Mouse (Mus musculus): ENCODE measurements around the gene Ccdc153.

The Ccdc153 gene

GRCm38 (mm10) chr9:44240399-44240798 lies at the start of gene Ccdc153:
Gene Ccdc153 (plus strand): TSS chr9:44240676.
- DNase-seq (ENCODE audit: low read depth in 2 of 2, low spot score in 2 of 2), result no peak

DNA sequence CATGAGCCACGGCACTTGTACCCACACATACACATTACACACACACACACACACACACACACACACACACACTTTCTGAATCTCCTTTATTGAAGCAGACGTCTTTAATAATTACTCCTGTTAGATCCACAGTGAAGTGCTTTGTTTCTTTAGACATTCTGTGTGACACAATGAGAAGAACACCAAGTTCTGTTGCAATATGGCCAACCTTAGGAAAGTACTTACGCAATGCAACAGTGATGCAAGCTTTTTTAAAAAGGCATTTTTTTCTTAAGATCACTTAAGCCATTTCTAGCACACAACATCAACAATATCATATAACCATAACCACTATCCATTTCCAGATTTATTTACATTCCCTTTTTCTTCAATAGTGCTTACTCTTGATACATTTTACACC lies 49.3 kb upstream of the Ccdc153 start:
- no peak for DNase-seq (ENCODE audit: low read depth in 2 of 2, low spot score in 2 of 2)

DNA sequence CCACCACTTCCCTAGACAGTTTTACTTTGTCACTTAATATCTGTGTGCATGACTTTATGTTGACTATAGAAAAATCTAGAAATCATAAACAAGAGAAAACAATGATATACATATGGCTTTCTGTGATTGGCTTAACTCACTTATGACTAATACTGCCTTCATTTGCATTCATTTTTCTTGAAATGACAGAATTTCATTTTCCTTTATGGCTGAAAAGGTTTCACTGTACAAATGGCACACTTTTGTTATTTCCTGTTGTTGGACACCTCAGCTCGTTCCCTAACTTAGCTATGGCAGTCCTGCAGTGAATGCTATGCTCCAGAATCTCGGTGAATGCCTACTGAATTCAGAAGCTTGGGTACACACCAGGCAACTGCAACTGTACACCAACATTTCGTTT lies 48.2 kb upstream of the Ccdc153 start:
- no peak for DNase-seq (ENCODE audit: low read depth in 2 of 2, low spot score in 2 of 2)

DNA sequence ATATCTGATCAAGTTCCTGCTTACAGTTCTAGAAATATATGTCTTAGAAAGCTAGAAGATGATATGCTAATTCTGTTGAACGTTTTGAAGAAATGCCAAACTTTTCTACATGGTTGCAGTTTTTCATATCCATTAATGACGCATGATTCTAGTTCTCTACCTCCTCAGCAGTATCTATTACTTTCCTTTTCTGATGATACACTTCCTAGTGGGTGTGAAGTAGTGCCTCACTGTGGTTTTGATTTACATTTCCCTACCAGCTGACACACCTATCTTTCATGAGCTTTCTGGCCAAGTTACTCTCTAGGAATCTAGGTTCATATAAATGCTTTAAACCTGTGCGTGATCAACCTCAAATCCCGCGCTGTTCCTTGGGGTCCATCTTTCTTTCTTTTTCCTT lies 47.7 kb upstream of the Ccdc153 start:
- DNase-seq (ENCODE audit: low read depth in 2 of 2, low spot score in 2 of 2), result no peak

- DNase-seq (ENCODE audit: low read depth in 2 of 2, low spot score in 2 of 2), result no peak
These were observed 46.5 kb upstream of the Ccdc153 start for GRCm38 (mm10) chr9:44194000-44194399.

GRCm38 (mm10) chr9:44196354-44196753 lies 44.1 kb upstream of the Ccdc153 start:
- no peak for DNase-seq (ENCODE audit: low read depth in 2 of 2, low spot score in 2 of 2)

DNA sequence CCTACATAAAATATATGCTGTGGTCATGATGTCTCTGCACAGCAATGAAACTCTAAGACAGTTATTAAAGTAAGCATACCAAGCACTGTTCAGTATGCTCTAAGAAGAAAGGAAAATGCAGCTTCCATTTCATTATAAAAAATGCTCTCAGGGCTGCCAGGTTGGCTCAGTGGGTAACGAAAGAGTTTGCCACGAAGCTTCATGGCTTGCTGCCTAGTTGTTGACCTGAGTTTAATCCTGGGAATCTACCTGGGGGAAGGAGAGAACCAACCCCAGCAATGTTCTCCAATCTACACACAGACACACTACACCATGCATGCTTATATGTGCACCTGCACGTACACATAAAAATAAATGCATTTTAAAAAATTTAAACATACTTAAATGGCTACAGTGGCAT lies 41.3 kb upstream of the Ccdc153 start:
- no peak for DNase-seq (ENCODE audit: low read depth in 2 of 2, low spot score in 2 of 2)

GRCm38 (mm10) chr9:44199580-44199979 lies 40.9 kb upstream of the Ccdc153 start:
- DNase-seq (ENCODE audit: low read depth in 2 of 2, low spot score in 2 of 2), result no peak

DNA sequence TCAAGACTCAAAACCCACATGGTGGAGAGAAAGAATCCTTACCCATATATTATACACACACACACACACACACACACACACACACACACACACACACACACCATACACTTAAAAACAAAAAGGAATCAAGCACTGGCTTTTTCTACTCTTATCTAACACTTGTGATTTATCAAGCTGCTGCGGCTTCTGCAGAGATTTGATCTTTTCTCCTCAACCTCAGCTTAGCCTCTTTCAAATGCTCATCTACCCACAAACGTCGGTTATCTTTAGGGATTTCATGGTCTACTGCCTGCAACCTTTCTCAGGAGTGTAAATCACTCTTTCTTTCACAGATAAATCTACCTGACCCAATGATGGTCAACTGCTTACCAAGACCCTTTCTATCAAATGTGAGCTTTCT lies 40.0 kb upstream of the Ccdc153 start:
- DNase-seq (ENCODE audit: low read depth in 2 of 2, low spot score in 2 of 2), result no peak

GRCm38 (mm10) chr9:44207840-44208239 lies 32.6 kb upstream of the Ccdc153 start:
- no peak for DNase-seq (ENCODE audit: low read depth in 2 of 2, low spot score in 2 of 2)

DNA sequence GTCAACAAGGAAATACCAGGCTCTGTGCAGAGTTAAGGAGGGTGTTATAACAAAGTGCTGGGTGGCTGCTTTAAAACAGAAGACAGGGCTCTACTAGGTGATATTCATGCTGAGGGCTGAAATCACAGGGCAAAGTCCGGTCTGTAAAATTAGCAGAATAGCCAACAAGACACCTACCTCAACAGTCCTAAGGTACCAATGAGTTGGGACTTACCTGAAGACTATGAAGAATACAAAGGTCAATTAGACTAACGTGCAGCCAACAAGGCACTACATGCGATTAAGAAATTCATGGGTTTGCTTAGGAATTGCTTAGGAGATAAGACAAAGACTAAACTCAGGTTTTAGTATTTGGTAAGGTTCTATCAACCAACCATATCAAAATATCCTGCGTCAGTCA lies 31.1 kb upstream of the Ccdc153 start:
- DNase-seq (ENCODE audit: low read depth in 2 of 2, low spot score in 2 of 2), result no peak

DNA sequence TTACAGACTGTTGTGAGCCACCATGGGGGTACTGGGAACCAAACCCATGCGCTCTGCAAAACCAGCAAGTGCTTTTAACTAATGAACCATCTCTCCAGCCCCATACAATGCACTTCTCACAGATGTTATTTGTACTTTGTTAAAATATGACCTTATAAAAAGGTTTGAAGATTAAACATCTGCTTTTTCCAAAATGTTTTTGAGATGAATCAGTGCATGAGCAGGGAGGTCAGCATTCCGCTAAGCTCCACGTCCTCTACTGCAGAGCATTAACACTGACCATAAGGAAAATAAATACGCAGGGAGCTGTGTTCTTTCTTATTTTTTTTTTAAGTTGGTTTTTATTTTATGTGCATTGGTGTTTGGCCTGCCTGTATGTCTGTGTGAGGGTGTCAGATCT lies 28.1 kb upstream of the Ccdc153 start:
- no peak for DNase-seq (ENCODE audit: low read depth in 2 of 2, low spot score in 2 of 2)

DNA sequence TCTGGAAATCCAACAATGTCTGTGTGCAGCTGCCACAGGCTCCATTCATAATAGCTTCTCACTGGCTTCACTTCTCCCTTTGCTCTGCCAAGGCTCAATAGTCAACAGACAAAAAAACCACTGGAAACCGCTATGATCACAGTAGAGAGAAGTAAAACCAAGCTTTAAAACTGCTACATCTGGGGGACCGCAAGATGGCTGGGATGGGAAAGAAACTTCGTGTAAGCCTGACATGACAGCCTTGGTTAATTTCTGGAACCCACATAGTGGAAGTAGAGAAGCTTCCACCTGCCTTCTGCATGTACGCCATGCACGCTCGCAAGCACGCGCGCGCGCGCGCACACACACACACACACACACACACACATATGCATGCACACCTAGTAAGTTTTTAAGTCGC lies 26.9 kb upstream of the Ccdc153 start:
- DNase-seq (ENCODE audit: low read depth in 2 of 2, low spot score in 2 of 2), result no peak

DNA sequence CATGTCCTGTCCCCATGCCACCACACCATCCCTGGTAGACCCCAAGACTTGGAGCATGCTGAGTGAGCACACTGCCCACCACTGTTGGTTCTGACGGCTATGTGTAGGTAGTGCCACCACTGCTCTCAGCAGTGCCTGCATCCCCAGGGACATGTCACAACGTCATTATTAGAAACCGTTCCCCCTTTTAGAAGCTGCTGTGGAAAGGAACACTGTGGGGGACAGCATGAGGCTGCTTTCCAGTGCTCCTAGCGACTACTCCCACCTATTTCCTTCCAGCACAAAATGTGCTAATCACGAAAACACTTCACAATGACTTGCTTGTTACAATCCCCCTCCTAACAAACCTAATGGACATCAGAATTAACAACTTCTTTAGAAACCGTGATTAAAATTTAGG lies 14.5 kb upstream of the Ccdc153 start:
- DNase-seq (ENCODE audit: low read depth in 2 of 2, low spot score in 2 of 2), result no peak

- no peak for DNase-seq (ENCODE audit: low read depth in 2 of 2, low spot score in 2 of 2)
These were observed 8.9 kb upstream of the Ccdc153 start for GRCm38 (mm10) chr9:44231609-44232008.

DNA sequence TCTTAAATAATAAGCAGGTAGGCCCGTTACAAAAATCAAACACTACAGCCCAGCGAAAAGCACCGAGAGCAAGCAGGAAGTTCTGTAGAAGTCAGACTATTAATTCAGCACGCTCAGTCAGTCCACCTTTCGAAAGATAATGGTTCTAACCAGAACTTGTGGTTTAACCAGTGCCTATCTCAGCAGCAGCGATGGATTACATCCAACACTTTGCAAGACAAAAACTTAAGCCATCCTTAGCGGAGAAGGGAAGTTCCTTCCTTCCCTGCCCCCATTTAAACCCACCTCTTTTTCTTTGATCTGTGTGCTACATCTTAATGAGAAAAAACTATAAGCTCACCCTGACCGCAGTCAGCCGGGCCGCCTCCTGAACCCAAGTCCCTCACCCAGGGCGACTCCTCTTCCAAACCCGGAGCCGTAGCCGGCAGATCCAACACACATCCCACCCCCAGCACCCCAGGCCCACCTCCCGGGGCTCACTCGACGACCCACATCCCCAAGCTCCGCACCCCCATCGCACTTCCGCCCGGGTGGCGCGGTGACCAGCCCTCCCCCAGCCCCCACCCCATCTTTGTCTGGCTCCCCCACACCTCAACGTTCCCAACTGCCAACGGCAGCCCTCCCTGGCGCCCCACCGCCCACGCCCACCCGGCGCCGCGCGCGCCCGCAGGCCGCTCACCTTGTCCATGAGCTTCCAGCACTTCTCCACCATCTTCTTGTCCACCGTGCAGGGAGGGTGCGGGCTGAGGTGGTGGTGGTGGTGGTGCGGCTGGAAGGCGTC lies 7.3 kb upstream of the Ccdc153 start:
- DNase-seq (ENCODE audit: low read depth in 2 of 2, low spot score in 2 of 2), result peak; percentile 44 to 52

GRCm38 (mm10) chr9:44233802-44234478 lies 6.5 kb upstream of the Ccdc153 start, which contains the start of gene Cbl:
Gene Cbl (minus strand): TSS chr9:44234049.
- peak; percentile 99 for DNase-seq (ENCODE audit: low read depth in 2 of 2, low spot score in 2 of 2)

GRCm38 (mm10) chr9:44234479-44235427 lies 5.7 kb upstream of the Ccdc153 start:
- no peak for DNase-seq (ENCODE audit: low read depth in 2 of 2, low spot score in 2 of 2)

- DNase-seq (ENCODE audit: low read depth in 2 of 2, low spot score in 2 of 2), result no peak
These were observed 3.9 kb upstream of the Ccdc153 start for GRCm38 (mm10) chr9:44236601-44237000.

DNA sequence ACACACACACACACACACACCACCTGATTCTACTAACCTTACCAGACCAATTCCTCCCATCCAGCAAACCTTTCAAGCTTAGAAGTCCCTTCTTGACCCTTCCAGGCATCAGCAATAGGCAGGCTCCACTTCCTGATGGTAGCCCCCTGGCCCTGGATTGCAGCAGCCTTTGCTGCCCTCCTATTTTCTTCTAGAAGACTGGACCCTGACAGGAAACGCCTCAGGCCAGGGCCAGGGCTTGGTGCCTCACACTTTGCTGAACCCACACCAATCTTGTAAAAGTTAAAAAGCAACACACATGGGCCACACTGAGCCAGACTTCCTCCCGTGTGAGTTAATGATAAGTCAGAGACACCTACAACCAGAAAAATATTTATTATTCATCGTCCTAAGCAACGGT lies 3.3 kb upstream of the Ccdc153 start:
- no peak for DNase-seq (ENCODE audit: low read depth in 2 of 2, low spot score in 2 of 2)

GRCm38 (mm10) chr9:44238501-44239190 lies 1.8 kb upstream of the Ccdc153 start:
- peak; percentile 53 to 72 for DNase-seq (ENCODE audit: low read depth in 2 of 2, low spot score in 2 of 2)

Data from CD8-positive naive resting alpha-beta T cell, adult 2 months (primary cell).